15 mouse cellular contexts compared by ENCODE assay signal in genomic region chr8:123032730-123033129, GRCm38 (mm10). TPM values are rescaled to one million over a fixed set of nuclear protein-coding genes. Genes with fewer than 3 reads are reported as not detected.
DNase-seq lines count a peak whose midpoint lies in the region; ATAC-seq and TF ChIP-seq lines count a peak whose summit lies in the region.
"Had no signal": no experiment of that assay in that cellular context is flagged by ENCODE, and none has a peak within 500 bp of the region (broad histone marks: within the 10 kb centered on the region; RNA-seq: fewer than 3 reads in every experiment).

No protein-coding gene starts in this region.

- no peak for TF ChIP-seq POLR2A in bone marrow macrophage, adult 2 months (IDR thresholded peaks at IDR 0.05; ENCODE audit: borderline replicate concordance, low read depth, low read length)

- no peak overlapping the region for H3K9ac ChIP-seq in lung, embryonic 14.5 days

- TF ChIP-seq CTCF in lung, embryonic 14.5 days (IDR thresholded peaks at IDR 0.05; ENCODE audit: low read depth), result no peak
- no peak for TF ChIP-seq CTCF in bone marrow macrophage, adult 2 months (IDR thresholded peaks at IDR 0.05; ENCODE audit: low read depth, low read length)

- DNase-seq in lung, embryonic 14.5 days, result peak; percentile 31
- no peak for DNase-seq in lung, postnatal 10 days
- DNase-seq in CD4-positive, CD25-positive, alpha-beta regulatory T cell, adult 2 months (ENCODE audit: low read depth, low spot score), result peak; percentile 68
- peak; percentile 78 for DNase-seq in naive thymus-derived CD4-positive, alpha-beta T cell, adult 2 months (ENCODE audit: low read depth)
- no peak for DNase-seq in layer of hippocampus, adult 9-11 months
- no peak for DNase-seq in layer of hippocampus, postnatal 10 days (ENCODE audit: low spot score in 2 of 2)
- no peak for DNase-seq in right cerebral cortex, adult 18-20 months
- DNase-seq: cerebellum, adult 11-12 months; gastrocnemius, postnatal 10 days; heart, postnatal 10 days; kidney, adult 2 months had no signal

- H3K4me3 ChIP-seq in lung, embryonic 14.5 days (ENCODE audit: low read depth, low read length), result no peak overlapping the region
- H3K4me3 ChIP-seq in bone marrow macrophage, adult 2 months (ENCODE audit: insufficient read depth, low read length), result no peak overlapping the region
- H3K4me3 ChIP-seq: embryonic facial prominence, embryonic 10.5 days; forebrain, embryonic 10.5 days had no signal

- no peaks in the 10 kb centered on the region for H3K4me1 ChIP-seq in lung, embryonic 14.5 days (ENCODE audit: insufficient read depth)
- peaks cover 75% of the 10 kb centered on the region for H3K4me1 ChIP-seq in bone marrow macrophage, adult 2 months (ENCODE audit: control insufficient read depth, insufficient read depth, low read length)

- H3K27me3 ChIP-seq in lung, embryonic 14.5 days (ENCODE audit: insufficient read depth, low read length), result no peaks in the 10 kb centered on the region

- H3K9me3 ChIP-seq in lung, embryonic 14.5 days (ENCODE audit: low read depth, low read length), result no peaks in the 10 kb centered on the region
- H3K9me3 ChIP-seq: embryonic facial prominence, embryonic 10.5 days; forebrain, embryonic 10.5 days had no signal

- no peak overlapping the region for H3K4me2 ChIP-seq in lung, embryonic 14.5 days
- H3K4me2 ChIP-seq: midbrain, embryonic 11.5 days had no signal

- no peak for ATAC-seq in lung, embryonic 14.5 days (ENCODE audit: insufficient read depth)

- no peak overlapping the region for H3K27ac ChIP-seq in lung, embryonic 14.5 days (ENCODE audit: low read depth)
- peak overlapping the region; percentile 87 for H3K27ac ChIP-seq in bone marrow macrophage, adult 2 months (ENCODE audit: insufficient read depth, low read depth, low read length)
- H3K27ac ChIP-seq: embryonic facial prominence, embryonic 10.5 days; forebrain, embryonic 10.5 days had no signal

- 0 out of 2 replicates have a peak, but pooled peaks cover 4% of the 10 kb centered on the region for H3K36me3 ChIP-seq in lung, embryonic 14.5 days (ENCODE audit: insufficient read depth)

RNA-seq across cellular contexts. Expression of gene Ankrd11, which starts 9.3 kb away (rescaled TPM):
- 87.5 and 94.6 TPM in 2 replicates for polyA plus RNA-seq in lung, embryonic 14.5 days (2014; fragmentation: Nextera tagmentation; extraction: Ambion mirVana)
- polyA plus RNA-seq in bone marrow macrophage, adult 2 months (2012; ENCODE audit: insufficient read depth, insufficient read length, missing spikeins), result 76.2 and 79.2 TPM in 2 replicates
- 100 to 1,000 TPM; 147 to 160 TPM for total RNA-seq in layer of hippocampus, postnatal 10 days (2021)

RNA-seq across cellular contexts. Expression of gene Spg7, which starts 30.0 kb away (rescaled TPM):
- polyA plus RNA-seq in lung, embryonic 14.5 days (2014; fragmentation: Nextera tagmentation; extraction: Ambion mirVana), result 44.5 and 45.0 TPM in 2 replicates
- 58.3 and 65.1 TPM in 2 replicates for polyA plus RNA-seq in bone marrow macrophage, adult 2 months (2012; ENCODE audit: insufficient read depth, insufficient read length, missing spikeins)
- 10 to 100 TPM; 65.8 to 75.5 TPM for total RNA-seq in layer of hippocampus, postnatal 10 days (2021)

Comparison
In these comparisons a context has a peak if more than half of its experiments do, and no peak if none do; other contexts are left out.
1. DNase-seq: peak in lung, embryonic 14.5 days (single experiment), CD4-positive, CD25-positive, alpha-beta regulatory T cell, adult 2 months (single experiment) and naive thymus-derived CD4-positive, alpha-beta T cell, adult 2 months (single experiment); none in lung, postnatal 10 days (single experiment), layer of hippocampus, adult 9-11 months (single experiment), layer of hippocampus, postnatal 10 days (0 of 2) and right cerebral cortex, adult 18-20 months (single experiment).